Mouse (Mus musculus) MEL (cell line): ENCODE results near the gene Itih1. TPM values are rescaled to one million over a fixed set of nuclear protein-coding genes. Genes with fewer than 3 reads are reported as not detected.

Experiments used
- DNase-seq: peaks from one replicate; pipeline ENCODE4 v3.0.0; 2011; ENCODE audit warnings: low read depth, low spot score
- H3K27ac ChIP-seq: 2 replicates; pipeline ENCODE4 v1.5.1; 2012; ENCODE audit warnings: low read depth, mild to moderate bottlenecking, control low read depth, low read length, moderate library complexity; ENCODE audit not compliant: control insufficient read depth
- H3K27me3 ChIP-seq, 2 experiments: fragments of 150-350 bp in 1 of 2; sonication (generic) in 1 of 2; 2 replicates each; pipeline ENCODE4 v1.6.1; 2012; ENCODE audit warnings: low read length in 2 of 2, mild to moderate bottlenecking in 2 of 2, improper control_type of control experiment in 1 of 2, moderate library complexity in 1 of 2; ENCODE audit not compliant: insufficient read depth in 2 of 2, control insufficient read depth in 1 of 2
- H3K36me3 ChIP-seq, 2 experiments: 2 replicates each; pipeline ENCODE4 v1.6.1; 2012 to 2014; ENCODE audit warnings: low read length in 2 of 2, improper control_type of control experiment in 1 of 2, inconsistent platforms in 1 of 2, mild to moderate bottlenecking in 1 of 2; ENCODE audit not compliant: insufficient read depth in 2 of 2, control insufficient read depth in 1 of 2
- H3K4me1 ChIP-seq, 2 experiments: fragments of 150-350 bp in 1 of 2; sonication (generic) in 1 of 2; 2 replicates each; pipeline ENCODE4 v1.6.1; 2012; ENCODE audit warnings: low read length in 2 of 2, improper control_type of control experiment in 1 of 2, mild to moderate bottlenecking in 1 of 2; ENCODE audit not compliant: insufficient read depth in 2 of 2, control insufficient read depth in 1 of 2
- H3K4me3 ChIP-seq, 2 experiments: fragments of 150-350 bp in 1 of 2; sonication (generic) in 1 of 2; 2 replicates each; pipeline ENCODE4 v1.5.1; 2012; ENCODE audit warnings: low read depth in 2 of 2, low read length in 2 of 2, mild to moderate bottlenecking in 2 of 2, moderate library complexity in 2 of 2, control low read depth in 1 of 2, improper control_type of control experiment in 1 of 2; ENCODE audit not compliant: control insufficient read depth in 1 of 2, insufficient read depth in 1 of 2
- H3K79me2 ChIP-seq: 2 replicates; pipeline ENCODE4 v1.6.1; 2012; ENCODE audit warnings: mild to moderate bottlenecking, low read length, moderate library complexity; ENCODE audit not compliant: control insufficient read depth, poor library complexity, insufficient read depth
- H3K9ac ChIP-seq: 2 replicates; pipeline ENCODE4 v1.6.1; 2012; ENCODE audit warnings: low read depth, mild to moderate bottlenecking, control low read depth, low read length, moderate library complexity; ENCODE audit not compliant: control insufficient read depth, poor library complexity, severe bottlenecking
- H3K9me3 ChIP-seq: fragments of 150-350 bp; sonication (generic); replicated peaks from 2 replicates; pipeline ENCODE4 v1.6.1; 2012; ENCODE audit warnings: mild to moderate bottlenecking, low read length, improper control_type of control experiment, moderate library complexity; ENCODE audit not compliant: insufficient read depth
- CHD1 ChIP-seq: IDR thresholded peaks from 2 replicates; pipeline ENCODE4 v1.6.1; 2012; ENCODE audit warnings: low read depth, mild to moderate bottlenecking, inconsistent platforms, low read length, improper control_type of control experiment
- CHD2 ChIP-seq: IDR thresholded peaks from 2 replicates; pipeline ENCODE4 v1.6.1; 2011; ENCODE audit warnings: low read length, improper control_type of control experiment
- E2F4 ChIP-seq: IDR thresholded peaks from 2 replicates; pipeline ENCODE4 v1.6.1; 2011; ENCODE audit warnings: low read depth, low read length, improper control_type of control experiment, borderline replicate concordance
- EP300 ChIP-seq, 2 experiments: IDR thresholded peaks; 2 replicates each; pipeline ENCODE4 v1.6.1; 2011; ENCODE audit warnings: improper control_type of control experiment in 2 of 2, low read length in 2 of 2, low read depth in 1 of 2, mild to moderate bottlenecking in 1 of 2
- MAX ChIP-seq: IDR thresholded peaks from 2 replicates; pipeline ENCODE4 v1.6.1; 2011; ENCODE audit warnings: low read length, improper control_type of control experiment
- MAZ ChIP-seq: IDR thresholded peaks from 2 replicates; pipeline ENCODE4 v1.6.1; 2012; ENCODE audit warnings: low read depth, mild to moderate bottlenecking, inconsistent platforms, low read length, improper control_type of control experiment
- NRF1 ChIP-seq: IDR thresholded peaks from 2 replicates; pipeline ENCODE4 v1.6.1; 2014; ENCODE audit warnings: low read depth, mild to moderate bottlenecking, inconsistent platforms, low read length, improper control_type of control experiment, moderate library complexity; ENCODE audit not compliant: poor library complexity, insufficient read depth, severe bottlenecking
- POLR2A ChIP-seq, 2 experiments: IDR thresholded peaks; 2 replicates each; pipeline ENCODE4 v1.6.1; 2011 to 2012; ENCODE audit warnings: low read length in 2 of 2, mild to moderate bottlenecking in 2 of 2, control low read depth in 1 of 2, improper control_type of control experiment in 1 of 2, low read depth in 1 of 2, moderate library complexity in 1 of 2; ENCODE audit not compliant: control insufficient read depth in 1 of 2, insufficient read depth in 1 of 2, poor library complexity in 1 of 2
- POLR2AphosphoS2 ChIP-seq: IDR thresholded peaks from 2 replicates; pipeline ENCODE4 v1.6.1; 2011; ENCODE audit warnings: low read length, improper control_type of control experiment
- TAL1 ChIP-seq: IDR thresholded peaks from 2 replicates; pipeline ENCODE4 v1.6.1; 2012; ENCODE audit warnings: mild to moderate bottlenecking, inconsistent platforms, low read length, moderate library complexity, mixed read lengths
- TBP ChIP-seq: IDR thresholded peaks from 2 replicates; pipeline ENCODE4 v1.8.0; 2011; ENCODE audit warnings: low read depth, low read length, improper control_type of control experiment
- TCF12 ChIP-seq: IDR thresholded peaks from 2 replicates; pipeline ENCODE4 v1.6.1; 2014; ENCODE audit warnings: low read depth, mild to moderate bottlenecking, inconsistent platforms, low read length, improper control_type of control experiment, moderate library complexity
- USF2 ChIP-seq, 2 experiments: IDR thresholded peaks; 2 replicates each; pipeline ENCODE4 v1.6.1; 2011 to 2012; ENCODE audit warnings: improper control_type of control experiment in 2 of 2, low read length in 2 of 2, borderline replicate concordance in 1 of 2, inconsistent platforms in 1 of 2, low read depth in 1 of 2, mild to moderate bottlenecking in 1 of 2; ENCODE audit not compliant: insufficient read depth in 1 of 2
- ZKSCAN1 ChIP-seq: IDR thresholded peaks from 2 replicates; pipeline ENCODE4 v1.6.1; 2012; ENCODE audit warnings: low read depth, mild to moderate bottlenecking, inconsistent platforms, low read length, improper control_type of control experiment, moderate library complexity
- polyA plus RNA-seq, 2 experiments: library from polyadenylated mRNA; stranded (reverse) in 1 of 2; unstranded in 1 of 2; fragments of >175 nt in 1 of 2; fragments of >200 nt in 1 of 2; gene quantifications; 2 replicates each; pipeline versions ENCODE4 v1.2.1 to v1.2.4; 2012; ENCODE audit warnings: low replicate concordance in 2 of 2, low read depth in 1 of 2; ENCODE audit not compliant: insufficient read length in 2 of 2, insufficient read depth in 1 of 2, missing spikeins in 1 of 2
- total RNA-seq: library from RNA; depleted of rRNA; stranded (reverse); fragments of 300-350 nt; gene quantifications from 2 replicates; pipeline ENCODE4 v1.2.3, GENCODE M21; 2012

Gene Itih1
- total and polyA plus RNA-seq, 3 experiments = 0.03 TPM; not detected in 2

- H3K27ac ChIP-seq = no peak overlapping the region
- no peak overlapping the region for H3K9ac ChIP-seq
- H3K36me3 ChIP-seq = no peaks in the 10 kb centered on the region
- no peak for TF ChIP-seq TCF12
- TF ChIP-seq MAX = no peak
- TF ChIP-seq TBP = no peak
- no peak for TF ChIP-seq ZKSCAN1
- TF ChIP-seq POLR2AphosphoS2 = no peak
- no peak for TF ChIP-seq MAZ
- no peak for TF ChIP-seq TAL1
- no peak for TF ChIP-seq CHD2
- TF ChIP-seq EP300 (IDR thresholded peaks at IDR 0.05; ENCODE audit: low read depth in 1 of 2, low read length in 2 of 2) = no peak
- no peak for TF ChIP-seq USF2 (IDR thresholded peaks at IDR 0.05; ENCODE audit: borderline replicate concordance in 1 of 2, insufficient read depth in 1 of 2, low read depth in 1 of 2, low read length in 2 of 2)
- no peaks in the 10 kb centered on the region for H3K79me2 ChIP-seq
- no peak overlapping the region for H3K4me3 ChIP-seq
- no peaks in the 10 kb centered on the region for H3K9me3 ChIP-seq
- no peaks in the 10 kb centered on the region for H3K27me3 ChIP-seq
- H3K4me1 ChIP-seq = no peaks in the 10 kb centered on the region
- DNase-seq = no peak
These were observed 17.6 kb downstream of the Itih1 start for GRCm38 (mm10) chr14:30925492-30925891.

DNA sequence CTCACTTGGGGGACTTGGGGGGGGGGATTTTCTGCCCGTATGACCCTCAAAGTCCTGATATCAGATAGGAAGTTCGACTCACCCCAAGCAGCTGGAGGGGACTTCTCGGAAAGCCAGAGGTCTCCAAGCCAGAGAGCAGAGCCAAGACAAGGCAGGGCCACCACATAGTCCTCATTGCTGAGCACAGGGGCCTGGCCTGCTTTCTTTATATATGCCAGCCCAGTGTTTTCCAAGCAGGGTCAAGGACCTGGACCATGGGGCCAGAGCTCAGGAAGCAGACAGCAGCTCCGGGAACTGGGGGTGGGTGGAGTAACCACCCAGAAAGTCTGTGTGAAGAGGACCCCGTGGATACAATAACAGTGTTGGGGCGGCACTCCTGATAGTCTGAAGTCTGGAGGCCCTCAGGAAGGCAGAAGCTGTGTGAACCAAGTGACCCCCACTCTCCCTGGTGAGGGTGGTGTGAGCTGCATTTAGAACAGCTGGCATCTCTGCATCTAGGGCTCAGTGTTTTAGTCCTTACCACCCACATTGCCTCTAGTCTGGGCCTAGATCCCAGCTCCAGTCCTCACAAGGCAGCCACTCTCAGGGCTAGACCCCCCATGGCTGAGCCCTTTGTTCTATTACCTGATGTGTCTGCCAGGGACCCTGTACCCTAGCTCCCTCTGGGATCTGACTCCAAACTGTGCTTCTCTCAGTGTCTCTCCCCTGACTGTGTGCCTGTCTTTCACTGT lies 19.5 kb downstream of the Itih1 start, which contains the start of gene Itih3:
Itih3 (minus strand) TSS at position 386 of the 731 bp plus-strand sequence.
- Histone ChIP-seq H3K27me3 (no peaks in the 10 kb centered on the region), H3K36me3 (no peaks in the 10 kb centered on the region), H3K4me1 (no peaks in the 10 kb centered on the region), H3K27ac (no peak within 1 kb of the TSS), H3K4me3 (no peak within 1 kb of the TSS), H3K79me2 (no peaks in the 10 kb centered on the region), H3K9ac (no peak within 1 kb of the TSS), H3K9me3 (no peaks in the 10 kb centered on the region)
- TF ChIP-seq CHD1 (no peak), NRF1 (no peak), E2F4 (no peak), POLR2A (IDR thresholded peaks at IDR 0.05; ENCODE audit: control insufficient read depth in 1 of 2, insufficient read depth in 1 of 2, low read depth in 1 of 2, low read length in 2 of 2, poor library complexity in 1 of 2) (no peak)
- DNase-seq = no peak
